Mouse (Mus musculus): Measurements from ENCODE around the gene Chchd4.
"Not testable (repeated sequence)": the region's sequence is repeated elsewhere in the genome, so short reads cannot be mapped to it uniquely, and the experiment has no call there.

Gene Chchd4

GRCm38 (mm10) chr6:91473805-91474440 lies 577 bp upstream of the Chchd4 start:
- no peak for DNase-seq

GRCm38 (mm10) chr6:91472319-91472718 lies 1.0 kb downstream of the Chchd4 start:
- DNase-seq: peak in 1 of 2 experiments; percentile 17

- DNase-seq: not testable (repeated sequence)
These were observed 1.9 kb downstream of the Chchd4 start for GRCm38 (mm10) chr6:91471427-91471826.

GRCm38 (mm10) chr6:91470712-91471111 lies 2.6 kb downstream of the Chchd4 start:
- DNase-seq: no peak

- DNase-seq: no peak
These were observed 6.2 kb downstream of the Chchd4 start for GRCm38 (mm10) chr6:91467106-91467505.

- DNase-seq: peak in 1 of 2 experiments; percentile 12
These were observed 7.6 kb downstream of the Chchd4 start for GRCm38 (mm10) chr6:91465756-91466155.

- peak; percentile 32 to 59 for DNase-seq
These were observed 13.9 kb downstream of the Chchd4 start for GRCm38 (mm10) chr6:91459471-91459870.

- no peak for DNase-seq
These were observed 18.8 kb downstream of the Chchd4 start for GRCm38 (mm10) chr6:91454546-91454945.

GRCm38 (mm10) chr6:91452056-91452455 lies 21.3 kb downstream of the Chchd4 start:
- DNase-seq: no peak

- no peak for DNase-seq
These were observed 23.7 kb downstream of the Chchd4 start for GRCm38 (mm10) chr6:91449472-91450225.

- no peak for DNase-seq
These were observed 28.0 kb downstream of the Chchd4 start for GRCm38 (mm10) chr6:91445316-91445715.

GRCm38 (mm10) chr6:91441145-91441662 lies 32.1 kb downstream of the Chchd4 start:
- peak in 1 of 2 experiments; percentile 3 for DNase-seq

GRCm38 (mm10) chr6:91440474-91441144 lies 32.7 kb downstream of the Chchd4 start:
- peak; percentile 98 to 99 for DNase-seq

GRCm38 (mm10) chr6:91424151-91424550 lies 49.2 kb downstream of the Chchd4 start:
- no peak for DNase-seq

GRCm38 (mm10) chr6:91421629-91422028 lies 51.7 kb downstream of the Chchd4 start:
- no peak for DNase-seq

GRCm38 (mm10) chr6:91417291-91417845 lies 56.0 kb downstream of the Chchd4 start:
- DNase-seq: no peak

- no peak for DNase-seq
These were observed 57.2 kb downstream of the Chchd4 start for GRCm38 (mm10) chr6:91416146-91416545.

GRCm38 (mm10) chr6:91414890-91415289 lies 58.5 kb downstream of the Chchd4 start:
- DNase-seq: peak; percentile 65 to 67

Measured in kidney, postnatal 4 days (tissue).